ENCODE assay signal across 12 mouse cellular contexts in the genomic region with DNA sequence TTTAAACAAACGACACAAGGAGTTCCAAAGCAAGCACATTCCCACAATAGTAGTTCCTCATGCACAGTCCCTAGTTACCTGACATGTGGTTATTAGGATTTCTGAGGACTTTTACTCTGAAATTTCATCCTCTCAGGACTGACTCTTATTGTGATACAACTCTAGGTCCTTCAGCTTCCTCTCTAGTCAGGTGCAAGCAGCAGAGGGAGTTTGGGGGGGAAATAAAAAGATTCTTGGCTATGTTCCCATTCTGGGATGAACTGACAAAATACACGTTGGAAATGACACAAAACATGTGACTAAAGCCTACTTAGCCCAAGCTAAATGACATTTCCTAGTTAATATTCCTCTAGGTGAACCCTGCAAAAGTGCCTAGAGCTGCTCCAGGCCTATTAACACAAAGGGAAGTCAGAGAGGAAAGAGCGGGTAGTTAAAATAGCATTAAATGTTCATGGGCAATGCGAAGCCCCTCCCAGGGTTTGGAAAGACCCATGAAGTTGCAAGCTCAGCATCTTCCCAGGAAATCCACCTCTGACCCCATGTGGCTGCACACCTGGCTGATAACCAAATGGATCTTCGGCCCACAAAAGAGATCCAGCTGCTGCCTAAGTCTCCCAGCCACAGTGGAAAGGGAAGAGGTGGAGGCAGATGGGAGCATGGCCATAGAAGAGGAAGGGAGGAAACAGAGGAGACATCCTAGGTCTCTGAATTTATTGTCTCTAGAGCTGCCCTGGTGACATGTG. TPM values are rescaled to one million over a fixed set of nuclear protein-coding genes. Genes with fewer than 3 reads are reported as not detected.
DNase-seq lines count a peak whose midpoint lies in the region; ATAC-seq and TF ChIP-seq lines count a peak whose summit lies in the region.
"Had no signal": no experiment of that assay in that cellular context is flagged by ENCODE, and none has a peak within 500 bp of the region (broad histone marks: within the 10 kb centered on the region; RNA-seq: fewer than 3 reads in every experiment).

No protein-coding gene starts in this region.

- H3K9me3 ChIP-seq in heart, embryonic 15.5 days (replicated peaks) = 0 out of 2 replicates have a peak, but pooled peaks cover 10% of the 10 kb centered on the region
- H3K9me3 ChIP-seq in ES-Bruce4 (replicated peaks; ENCODE audit: control insufficient read depth, insufficient read depth, low read length, poor library complexity, severe bottlenecking) = peaks cover 17% of the 10 kb centered on the region
- 0 out of 2 replicates have a peak, but pooled peaks cover 7% of the 10 kb centered on the region for H3K9me3 ChIP-seq in embryonic facial prominence, embryonic 15.5 days (replicated peaks)

- no peaks in the 10 kb centered on the region for H3K27me3 ChIP-seq in heart, embryonic 15.5 days
- no peaks in the 10 kb centered on the region for H3K27me3 ChIP-seq in ES-Bruce4 (ENCODE audit: control insufficient read depth, insufficient read depth, low read length, poor library complexity, severe bottlenecking)
- no peaks in the 10 kb centered on the region for H3K27me3 ChIP-seq in embryonic facial prominence, embryonic 15.5 days
- H3K27me3 ChIP-seq: CH12.LX; neural tube, embryonic 13.5 days had no signal

- peaks cover 11% of the 10 kb centered on the region for H3K4me1 ChIP-seq in heart, embryonic 15.5 days (replicated peaks)
- peaks cover 1% of the 10 kb centered on the region for H3K4me1 ChIP-seq in ES-Bruce4 (ENCODE audit: control insufficient read depth, insufficient read depth, low read length)
- peaks cover 7% of the 10 kb centered on the region; the same call in 1 of the 2 replicates for H3K4me1 ChIP-seq in embryonic facial prominence, embryonic 15.5 days
- H3K4me1 ChIP-seq: neural tube, embryonic 13.5 days had no signal

- WGBS in heart, embryonic 15.5 days = 47% methylated on average over 5 of the region's 5 CpGs
- 45% methylated on average over 5 of the region's 5 CpGs for WGBS in embryonic facial prominence, embryonic 15.5 days

- no peak overlapping the region for H3K4me2 ChIP-seq in heart, embryonic 15.5 days
- no peak overlapping the region for H3K4me2 ChIP-seq in embryonic facial prominence, embryonic 15.5 days (replicated peaks)
- H3K4me2 ChIP-seq: liver, embryonic 11.5 days; neural tube, embryonic 13.5 days had no signal

- H3K27ac ChIP-seq in heart, embryonic 15.5 days = peak overlapping the region; percentile 35
- peak overlapping the region; percentile 13; the same call in 1 of the 2 replicates for H3K27ac ChIP-seq in ES-Bruce4 (ENCODE audit: insufficient read depth, low read length)
- H3K27ac ChIP-seq in embryonic facial prominence, embryonic 15.5 days (replicated peaks) = peak overlapping the region; percentile 58; the same call in 1 of the 2 replicates
- H3K27ac ChIP-seq in gastrocnemius, adult 2 months = no peak overlapping the region
- H3K27ac ChIP-seq: neural tube, embryonic 13.5 days had no signal

- no peak for TF ChIP-seq EP300 in ES-Bruce4 (IDR thresholded peaks at IDR 0.05; ENCODE audit: insufficient read depth, low read depth, low read length)

- H3K36me3 ChIP-seq in heart, embryonic 15.5 days = no peaks in the 10 kb centered on the region
- no peaks in the 10 kb centered on the region for H3K36me3 ChIP-seq in ES-Bruce4 (ENCODE audit: control insufficient read depth, insufficient read depth, low read length, poor library complexity, severe bottlenecking)
- no peaks in the 10 kb centered on the region for H3K36me3 ChIP-seq in embryonic facial prominence, embryonic 15.5 days
- H3K36me3 ChIP-seq: neural tube, embryonic 13.5 days had no signal

- no peak overlapping the region for H3K9ac ChIP-seq in heart, embryonic 15.5 days
- H3K9ac ChIP-seq in ES-Bruce4 (ENCODE audit: low read depth, poor library complexity, severe bottlenecking) = no peak overlapping the region; the same call in 1 of the 2 replicates
- H3K9ac ChIP-seq in embryonic facial prominence, embryonic 15.5 days = no peak overlapping the region
- H3K9ac ChIP-seq: neural tube, embryonic 13.5 days had no signal

- no peak for DNase-seq in heart, postnatal 14 days
- peak; percentile 44 to 64 for DNase-seq in kidney, postnatal 25 days
- no peak for DNase-seq in gastrocnemius, postnatal 4 days (ENCODE audit: low spot score in 2 of 2)
- no peak for DNase-seq in Muller cell, postnatal 12 days (ENCODE audit: inconsistent ontology term)
- no peak for DNase-seq in gastrocnemius, adult 2 months
- DNase-seq: gastrocnemius, postnatal 25 days had no signal

- no peak for ATAC-seq in heart, embryonic 15.5 days (replicated peaks; ENCODE audit: insufficient number of reproducible peaks, insufficient read depth, low FRiP score, low read depth)
- no peak; the same call in 1 of the 2 replicates for ATAC-seq in embryonic facial prominence, embryonic 15.5 days (ENCODE audit: insufficient number of reproducible peaks, low FRiP score, low TSS enrichment, low read depth)

- intact Hi-C loops in heart, postnatal 14 days (cut with DNase I) = no loop called here
- intact Hi-C loops in gastrocnemius, adult 2 months (cut with DNase I) = loop anchor here (10.0 kb wide), 1 partner anchor 148 kb away; no protein-coding TSS in a partner anchor

- TF ChIP-seq POLR2A in ES-Bruce4 (IDR thresholded peaks at IDR 0.05; ENCODE audit: insufficient read depth, low read length) = no peak

- TF ChIP-seq CTCF in ES-Bruce4 (IDR thresholded peaks at IDR 0.05; ENCODE audit: low read depth, low read length) = no peak
- TF ChIP-seq CTCF in gastrocnemius, adult 2 months (IDR thresholded peaks at IDR 0.05) = no peak

- no peak overlapping the region for H3K4me3 ChIP-seq in heart, embryonic 15.5 days
- H3K4me3 ChIP-seq in ES-Bruce4 (ENCODE audit: low read depth, low read length) = no peak overlapping the region
- no peak overlapping the region for H3K4me3 ChIP-seq in embryonic facial prominence, embryonic 15.5 days (replicated peaks)
- H3K4me3 ChIP-seq in gastrocnemius, adult 2 months = no peak overlapping the region
- H3K4me3 ChIP-seq: neural tube, embryonic 13.5 days had no signal

RNA-seq across cellular contexts. Expression of a gene that starts 49.6 kb away (rescaled TPM):
- 44.3 and 53.3 TPM in 2 replicates for polyA plus RNA-seq in heart, embryonic 15.5 days (2015; fragmentation: Nextera tagmentation; extraction: Ambion mirVana)
- 10 to 100 TPM; 61.8 to 77.4 TPM for total RNA-seq in heart, postnatal 14 days (2021)
- 108 and 112 TPM in 2 replicates for polyA plus RNA-seq in ES-Bruce4 (2011; ENCODE audit: insufficient read depth, insufficient read length, low read depth, missing spikeins)
- 92.0 and 94.2 TPM in 2 replicates for polyA plus RNA-seq in embryonic facial prominence, embryonic 15.5 days (2015; fragmentation: Nextera tagmentation; extraction: Ambion mirVana)
- 10 to 100 TPM; 50.3 to 59.1 TPM for total RNA-seq in gastrocnemius, postnatal 4 days (2021)
- total RNA-seq in gastrocnemius, adult 2 months (2021) = 10 to 100 TPM; 18.2 to 20.4 TPM

Comparison
In these comparisons a context has a peak if more than half of its experiments do, and no peak if none do; other contexts are left out.
1. DNase-seq: peak in kidney, postnatal 25 days (2 of 2); none in heart, postnatal 14 days (0 of 2), gastrocnemius, postnatal 4 days (0 of 2), Muller cell, postnatal 12 days (single experiment) and gastrocnemius, adult 2 months (single experiment).